Mouse (Mus musculus) midbrain, embryonic 12.5 days (tissue): ENCODE measurements around the gene Rnf216. TPM values are rescaled to one million over a fixed set of nuclear protein-coding genes. Genes with fewer than 3 reads are reported as not detected.
"Not testable (repeated sequence)": the region's sequence is repeated elsewhere in the genome, so short reads cannot be mapped to it uniquely, and the experiment has no call there.

Experiments
- ATAC-seq: fragments of 200-750 bp; cut with Nextera tagmentation; 2 replicates; pipeline ENCODE4 v1.8.0; 2017; ENCODE audit warnings: low read depth, moderate TSS enrichment, moderate library complexity; ENCODE audit not compliant: low FRiP score
- H3K27ac ChIP-seq: fragments of 300-500 bp; sonication (generic); replicated peaks from 2 replicates; pipeline ENCODE4 v1.5.1; 2016; ENCODE audit warnings: mild to moderate bottlenecking
- H3K27me3 ChIP-seq: fragments of 300-500 bp; sonication (generic); 2 replicates; pipeline ENCODE4 v1.6.1; 2016; ENCODE audit warnings: mild to moderate bottlenecking
- H3K36me3 ChIP-seq: fragments of 300-500 bp; sonication (generic); 2 replicates; pipeline ENCODE4 v1.6.1; 2016
- H3K4me1 ChIP-seq: fragments of 300-500 bp; sonication (generic); 2 replicates; pipeline ENCODE4 v1.6.1; 2016
- H3K4me2 ChIP-seq: fragments of 300-500 bp; sonication (generic); replicated peaks from 2 replicates; pipeline ENCODE4 v1.6.1; 2016; ENCODE audit warnings: mild to moderate bottlenecking, moderate library complexity
- H3K4me3 ChIP-seq: fragments of 300-500 bp; sonication (generic); 2 replicates; pipeline ENCODE4 v1.5.1; 2016; ENCODE audit warnings: mild to moderate bottlenecking
- H3K9ac ChIP-seq: fragments of 300-500 bp; sonication (generic); replicated peaks from 2 replicates; pipeline ENCODE4 v1.6.1; 2016; ENCODE audit warnings: mild to moderate bottlenecking, moderate library complexity
- H3K9me3 ChIP-seq: fragments of 300-500 bp; sonication (generic); 2 replicates; pipeline ENCODE4 v1.6.1; 2016; ENCODE audit warnings: mild to moderate bottlenecking
- WGBS: fragments of 180-500 bp; shearing (Covaris S2); methylation state at CpG from one replicate; pipeline ENCODE4 v1.1.7; 2016; 5-methylcytosine and 5-hydroxymethylcytosine counted together
- polyA plus RNA-seq: library from polyadenylated mRNA; unstranded; fragments of >200 nt; fragmentation: Nextera tagmentation; extraction: Ambion mirVana; gene quantifications from 2 replicates; pipeline ENCODE4 v1.2.1, GENCODE M21; 2016

Rnf216 gene
- 49.8 and 51.1 TPM in 2 replicates for polyA plus RNA-seq

DNA sequence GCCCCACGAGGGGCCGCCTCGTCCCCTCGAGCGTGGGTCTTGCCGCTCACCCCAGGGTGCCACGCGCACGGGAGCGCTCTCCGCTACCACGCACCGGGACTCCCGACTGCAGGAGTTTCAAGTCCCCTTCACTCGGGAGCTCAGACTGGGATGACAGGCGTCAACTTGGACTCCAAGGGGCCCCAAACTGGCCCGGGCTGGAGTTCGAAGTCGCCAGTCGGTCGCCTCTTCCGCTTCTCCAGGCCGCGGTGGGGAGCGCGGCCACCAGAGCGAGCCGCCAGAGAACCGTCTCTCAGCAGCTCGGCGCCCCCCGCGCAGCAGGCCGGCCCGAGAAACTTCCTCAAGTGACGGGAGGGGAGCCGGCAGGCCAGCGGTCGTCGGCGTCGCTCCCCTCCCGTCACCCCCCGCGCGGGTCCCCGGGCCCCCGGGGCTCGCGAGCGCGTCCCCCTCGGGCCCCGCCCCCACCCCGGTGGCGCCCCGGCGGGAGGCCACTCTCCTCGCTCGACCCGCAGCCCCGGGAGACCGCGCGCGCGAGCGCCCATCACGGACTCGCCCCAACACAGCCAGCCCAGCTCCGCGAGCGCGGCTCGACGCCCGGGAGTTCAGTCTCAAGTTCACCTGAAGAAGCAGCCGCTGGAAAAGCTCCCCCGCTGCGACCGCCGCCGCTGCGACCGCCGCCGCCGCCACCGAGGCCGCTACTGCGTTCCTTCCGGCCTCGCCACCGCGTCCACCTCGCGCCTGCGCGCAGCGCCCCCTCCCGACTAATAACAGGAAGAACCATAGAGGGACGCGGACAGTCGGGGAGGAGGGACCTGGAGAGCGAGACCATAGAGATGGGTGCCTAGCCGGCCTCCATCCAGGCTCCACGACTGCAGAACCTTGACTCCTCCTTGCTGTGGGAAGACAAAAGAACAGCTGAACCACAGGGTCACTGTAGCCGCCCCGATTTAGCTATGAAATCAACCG is at the start of gene Rnf216:
TSS of gene Rnf216 (minus strand) at position 714 of the 966 bp plus-strand sequence.
- Histone ChIP-seq H3K9me3 (no peaks in the 10 kb centered on the region), H3K4me1 (peaks cover 8% of the 10 kb centered on the region), H3K27ac (peak within 1 kb of the TSS; percentile 94), H3K4me3 (peak within 1 kb of the TSS; percentile 93), H3K9ac (peak within 1 kb of the TSS; percentile 89), H3K36me3 (no peaks in the 10 kb centered on the region), H3K4me2 (peak within 1 kb of the TSS; percentile 92), H3K27me3 (no peaks in the 10 kb centered on the region)
- WGBS, result 1% methylated on average over 97 of the region's 110 CpGs
- peak; percentile 96 for ATAC-seq

DNA sequence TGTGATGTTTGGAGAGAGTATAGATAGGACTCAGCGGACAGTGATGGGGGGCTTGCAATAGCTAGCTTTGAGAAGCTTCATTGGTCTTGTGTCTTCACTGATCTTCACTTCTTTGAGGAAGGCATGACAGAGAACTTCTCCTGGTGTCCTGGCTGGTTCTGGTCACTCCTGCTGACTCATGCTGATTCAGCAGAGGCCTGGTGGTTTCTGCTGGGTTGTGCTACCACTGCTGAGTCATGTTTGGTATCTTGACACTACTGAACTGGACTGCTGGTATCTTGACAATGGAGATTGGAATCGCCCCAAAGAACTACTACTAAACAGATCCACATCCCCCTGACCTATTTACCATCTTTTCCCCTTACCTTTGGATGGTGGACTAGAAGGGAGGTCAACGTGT is 42.7 kb upstream of the Rnf216 start:
- Histone ChIP-seq H3K4me1 (no peaks in the 10 kb centered on the region), H3K9me3 (peaks cover 10% of the 10 kb centered on the region; the same call in 1 of the 2 replicates), H3K27ac (no peak overlapping the region), H3K27me3 (peaks cover 35% of the 10 kb centered on the region), H3K36me3 (no peaks in the 10 kb centered on the region), H3K9ac (no peak overlapping the region), H3K4me3 (no peak overlapping the region), H3K4me2 (no peak overlapping the region)
- whole genome bisulfite sequencing, result 91% methylated on average over 3 of the region's 3 CpGs
- no peak for ATAC-seq

DNA sequence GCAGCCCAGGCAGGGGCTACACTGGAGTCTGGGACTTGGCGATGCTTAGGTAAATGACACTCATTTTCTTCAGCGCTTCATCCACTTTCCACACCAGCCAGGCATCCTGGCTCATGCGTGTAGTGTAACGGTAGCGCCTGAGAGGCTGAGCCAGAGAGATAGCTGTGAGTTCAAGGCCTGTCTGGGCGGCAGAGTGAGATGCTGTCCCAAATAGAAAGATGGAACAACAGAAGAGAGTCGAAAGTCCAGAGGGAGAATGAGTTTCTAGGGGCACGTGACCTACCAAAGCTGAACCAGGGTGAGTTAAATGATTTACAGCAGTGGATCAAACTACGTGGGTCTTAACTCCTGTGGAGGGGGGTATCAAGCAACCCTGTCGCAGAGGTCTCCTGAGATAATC is 41.0 kb upstream of the Rnf216 start:
- Histone ChIP-seq H3K4me3 (no peak overlapping the region), H3K9ac (no peak overlapping the region), H3K27ac (no peak overlapping the region), H3K36me3 (no peaks in the 10 kb centered on the region), H3K4me2 (no peak overlapping the region), H3K27me3 (peaks cover 24% of the 10 kb centered on the region), H3K9me3 (peaks cover 13% of the 10 kb centered on the region; the same call in 1 of the 2 replicates), H3K4me1 (no peaks in the 10 kb centered on the region)
- 93% methylated on average over 10 of the region's 10 CpGs for WGBS
- no peak for ATAC-seq

DNA sequence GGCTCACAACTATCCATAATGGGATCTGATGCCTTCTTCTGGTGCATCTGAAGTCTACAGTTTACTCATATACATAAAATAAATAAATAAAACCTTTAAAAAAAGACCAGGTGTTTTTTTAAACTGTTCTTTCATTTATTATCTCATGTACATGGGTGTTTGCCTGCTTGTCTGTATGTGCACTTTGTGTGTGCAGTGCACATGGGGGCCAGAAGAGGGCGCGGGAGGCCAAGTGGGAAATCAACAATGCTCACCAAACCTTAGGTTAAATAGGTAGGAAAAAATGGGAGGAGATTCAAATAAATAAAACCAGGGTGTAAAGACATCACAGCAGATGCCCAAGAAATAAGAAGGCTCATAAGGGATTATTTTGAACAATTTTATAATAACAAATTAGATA is 37.2 kb upstream of the Rnf216 start:
- WGBS, result 90% methylated on average over 2 of the region's 2 CpGs
- no peak overlapping the region for H3K27ac ChIP-seq
- no peaks in the 10 kb centered on the region for H3K27me3 ChIP-seq
- H3K4me2 ChIP-seq, result no peak overlapping the region
- H3K9ac ChIP-seq, result no peak overlapping the region
- H3K4me3 ChIP-seq, result no peak overlapping the region
- no peaks in the 10 kb centered on the region for H3K36me3 ChIP-seq
- no peak for ATAC-seq
- no peaks in the 10 kb centered on the region for H3K4me1 ChIP-seq
- H3K9me3 ChIP-seq, result peaks cover 13% of the 10 kb centered on the region; the same call in 1 of the 2 replicates

DNA sequence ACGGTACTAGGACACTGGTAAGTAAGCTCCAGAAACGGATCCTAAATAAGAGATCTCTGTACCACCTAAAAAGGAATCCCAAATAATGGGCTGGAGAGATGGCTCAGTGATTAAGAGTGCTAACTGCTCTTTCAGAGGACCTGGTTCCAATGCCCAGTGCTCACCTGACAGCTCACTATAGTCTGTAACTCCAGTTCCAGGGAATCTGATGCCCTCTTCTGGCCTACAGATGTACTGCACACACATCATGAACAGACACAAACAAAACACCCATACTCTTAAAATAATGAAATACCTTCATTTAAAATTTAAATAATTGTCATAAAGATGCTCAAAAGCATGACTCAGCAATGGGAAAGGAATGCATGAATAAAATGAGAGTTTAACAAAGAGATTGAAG is 36.7 kb upstream of the Rnf216 start:
- Histone ChIP-seq H3K4me1 (no peaks in the 10 kb centered on the region), H3K4me2 (no peak overlapping the region), H3K36me3 (no peaks in the 10 kb centered on the region), H3K27me3 (no peaks in the 10 kb centered on the region), H3K9ac (no peak overlapping the region), H3K4me3 (no peak overlapping the region), H3K9me3 (peaks cover 13% of the 10 kb centered on the region; the same call in 1 of the 2 replicates), H3K27ac (no peak overlapping the region)
- 92% methylated on average over 2 of the region's 2 CpGs for WGBS
- no peak for ATAC-seq

DNA sequence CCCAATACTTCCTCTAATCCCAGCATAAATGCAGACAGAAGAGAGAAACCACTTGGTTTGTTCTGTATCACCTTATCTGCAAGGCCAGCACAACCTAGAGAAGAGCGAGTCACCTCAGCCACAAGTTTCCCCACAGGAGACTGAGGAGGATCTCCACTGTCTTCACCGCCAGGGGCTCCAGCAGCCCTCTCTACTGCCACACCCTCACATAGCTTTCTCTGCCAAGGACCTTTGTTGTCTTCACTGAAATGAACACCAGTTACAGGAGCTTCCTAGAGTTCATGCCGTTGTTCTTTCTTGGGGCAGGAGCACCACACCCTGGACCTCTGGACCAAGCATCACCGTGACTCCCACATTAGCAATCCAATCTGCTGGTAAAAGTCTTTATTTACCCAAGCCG is 35.9 kb upstream of the Rnf216 start:
- ATAC-seq, result no peak
- no peak overlapping the region for H3K4me3 ChIP-seq

DNA sequence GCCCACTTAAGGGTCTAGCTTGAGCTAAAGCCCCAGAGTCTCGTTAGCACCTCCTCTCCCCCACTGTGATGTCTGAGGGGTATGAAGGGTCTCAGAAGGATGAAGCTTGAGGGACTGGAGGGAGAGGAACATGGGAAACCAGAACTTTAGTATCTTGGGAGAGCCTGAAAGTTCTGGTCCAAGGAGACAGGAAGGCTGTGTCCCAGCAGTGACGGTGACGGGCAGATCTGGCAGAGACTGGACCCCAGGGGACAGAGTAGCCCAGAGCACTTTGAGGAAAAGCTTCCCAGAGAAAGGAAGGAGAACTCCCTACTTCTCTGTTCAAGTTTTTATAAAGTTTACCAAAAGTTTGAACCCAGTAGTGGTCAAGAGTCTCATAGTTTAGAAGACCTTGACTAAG is 34.7 kb upstream of the Rnf216 start, which contains the start of gene Olfr718-ps1:
TSS of gene Olfr718-ps1 (minus strand) at position 101 of the 400 bp plus-strand sequence.
- peaks cover 13% of the 10 kb centered on the region; the same call in 1 of the 2 replicates for H3K9me3 ChIP-seq

More for the DNA sequence above, 35.9 kb upstream of the Rnf216 start:
- H3K4me1 ChIP-seq, result no peaks in the 10 kb centered on the region
- H3K9me3 ChIP-seq, result peaks cover 13% of the 10 kb centered on the region; the same call in 1 of the 2 replicates
- H3K9ac ChIP-seq, result no peak overlapping the region
- WGBS, result 92% methylated on average over 5 of the region's 5 CpGs
- H3K36me3 ChIP-seq, result no peaks in the 10 kb centered on the region
- H3K27ac ChIP-seq, result no peak overlapping the region
- H3K27me3 ChIP-seq, result no peaks in the 10 kb centered on the region
- H3K4me2 ChIP-seq, result no peak overlapping the region

DNA sequence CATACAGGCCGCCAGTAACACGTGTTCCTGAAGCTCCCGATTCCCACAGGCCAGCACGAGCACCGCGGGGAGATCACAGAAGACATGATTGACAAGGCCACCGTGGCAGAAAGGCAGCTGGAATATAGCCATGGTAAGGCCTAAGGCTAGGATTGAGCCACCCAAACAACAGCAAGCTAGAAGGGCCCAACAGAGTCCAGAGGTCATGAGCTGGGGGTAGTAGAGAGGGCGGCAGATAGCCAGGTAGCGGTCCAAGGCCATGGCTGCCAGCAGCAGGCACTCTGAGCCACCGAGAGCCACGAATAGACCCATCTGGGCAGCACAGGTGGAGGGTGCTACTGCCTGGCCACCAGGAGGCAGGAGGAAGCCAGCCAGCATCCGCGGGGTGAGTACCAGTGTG is 24.8 kb upstream of the Rnf216 start:
- Histone ChIP-seq H3K4me2 (no peak overlapping the region), H3K4me3 (no peak overlapping the region), H3K36me3 (no peaks in the 10 kb centered on the region), H3K9ac (no peak overlapping the region), H3K27ac (no peak overlapping the region), H3K4me1 (no peaks in the 10 kb centered on the region), H3K9me3 (no peaks in the 10 kb centered on the region), H3K27me3 (no peaks in the 10 kb centered on the region)
- ATAC-seq, result no peak
- 93% methylated on average over 13 of the region's 13 CpGs for WGBS

More for the DNA sequence above, 34.7 kb upstream of the Rnf216 start, which contains the start of gene Olfr718-ps1:
- Histone ChIP-seq H3K27me3 (no peaks in the 10 kb centered on the region), H3K27ac (no peak within 1 kb of the TSS), H3K9ac (no peak within 1 kb of the TSS), H3K36me3 (no peaks in the 10 kb centered on the region), H3K4me2 (no peak within 1 kb of the TSS), H3K4me3 (no peak within 1 kb of the TSS), H3K4me1 (no peaks in the 10 kb centered on the region)
- ATAC-seq, result no peak
- WGBS, result 79% methylated on average over 3 of the region's 3 CpGs

DNA sequence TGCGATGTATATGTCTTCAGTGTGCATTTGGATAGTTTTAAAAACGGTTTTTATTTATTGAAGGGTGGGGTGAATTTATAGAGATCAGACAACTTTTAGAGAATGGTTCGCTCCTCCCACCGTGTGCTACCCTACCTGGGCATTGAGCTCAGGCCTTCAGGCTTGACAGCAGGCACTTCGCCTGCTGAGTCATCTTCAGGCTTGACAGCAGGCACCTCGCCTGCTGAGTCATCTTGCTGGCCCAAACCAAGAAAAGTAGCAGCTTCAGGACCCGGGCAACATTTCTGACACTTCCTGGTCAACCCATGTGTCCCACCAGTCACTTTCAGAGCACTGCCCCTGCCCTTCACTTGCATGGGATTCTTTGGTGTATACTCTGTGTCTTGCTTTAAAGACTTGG is 22.2 kb upstream of the Rnf216 start:
- H3K27me3 ChIP-seq, result no peaks in the 10 kb centered on the region
- ATAC-seq, result no peak
- H3K4me2 ChIP-seq, result no peak overlapping the region
- 96% methylated on average over 7 of the region's 7 CpGs for WGBS
- H3K36me3 ChIP-seq, result no peaks in the 10 kb centered on the region
- no peak overlapping the region for H3K27ac ChIP-seq
- no peak overlapping the region for H3K4me3 ChIP-seq
- H3K9me3 ChIP-seq, result no peaks in the 10 kb centered on the region
- no peak overlapping the region for H3K9ac ChIP-seq
- no peaks in the 10 kb centered on the region for H3K4me1 ChIP-seq

DNA sequence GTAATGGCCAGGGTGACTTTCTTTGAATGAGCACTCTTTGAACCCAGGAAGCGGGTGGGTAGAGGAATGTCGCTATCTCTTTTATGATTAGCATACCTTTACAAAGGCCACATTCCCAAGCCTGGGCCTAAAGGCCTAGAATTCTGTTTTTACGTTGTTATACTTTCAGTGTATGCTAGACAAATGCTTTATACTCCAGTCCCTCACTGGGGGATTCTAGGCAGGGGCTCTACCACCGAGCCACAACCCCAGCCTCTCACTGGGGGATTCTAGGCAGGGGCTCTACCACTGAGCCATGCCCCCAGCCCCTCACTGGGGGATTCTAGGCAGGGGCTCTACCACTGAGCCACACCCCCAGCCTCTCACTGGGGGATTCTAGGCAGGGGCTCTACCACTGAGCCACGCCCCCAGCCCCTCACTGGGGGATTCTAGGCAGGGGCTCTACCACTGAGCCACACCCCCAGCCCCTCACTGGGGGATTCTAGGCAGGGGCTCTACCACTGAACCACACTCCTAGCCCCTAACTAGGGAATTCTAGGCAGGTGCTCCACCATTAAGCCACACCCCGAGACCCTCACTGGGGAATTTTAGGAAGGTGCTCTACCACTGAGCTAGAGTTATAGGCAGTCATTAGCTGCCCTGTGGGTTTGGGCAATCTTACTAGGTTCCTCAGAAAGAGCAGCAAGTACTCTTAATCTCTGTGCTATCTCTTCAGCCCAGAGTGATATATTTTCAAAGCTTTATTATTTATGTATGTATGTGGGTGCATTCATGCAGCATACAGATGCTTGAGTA is 21.6 kb upstream of the Rnf216 start:
- H3K9ac ChIP-seq, H3K9me3 ChIP-seq, H3K27me3 ChIP-seq, H3K36me3 ChIP-seq, ATAC-seq, H3K4me2 ChIP-seq, H3K4me1 ChIP-seq, H3K4me3 ChIP-seq, H3K27ac ChIP-seq: not testable (repeated sequence)
- WGBS, result 89% methylated on average over 4 of the region's 6 CpGs

DNA sequence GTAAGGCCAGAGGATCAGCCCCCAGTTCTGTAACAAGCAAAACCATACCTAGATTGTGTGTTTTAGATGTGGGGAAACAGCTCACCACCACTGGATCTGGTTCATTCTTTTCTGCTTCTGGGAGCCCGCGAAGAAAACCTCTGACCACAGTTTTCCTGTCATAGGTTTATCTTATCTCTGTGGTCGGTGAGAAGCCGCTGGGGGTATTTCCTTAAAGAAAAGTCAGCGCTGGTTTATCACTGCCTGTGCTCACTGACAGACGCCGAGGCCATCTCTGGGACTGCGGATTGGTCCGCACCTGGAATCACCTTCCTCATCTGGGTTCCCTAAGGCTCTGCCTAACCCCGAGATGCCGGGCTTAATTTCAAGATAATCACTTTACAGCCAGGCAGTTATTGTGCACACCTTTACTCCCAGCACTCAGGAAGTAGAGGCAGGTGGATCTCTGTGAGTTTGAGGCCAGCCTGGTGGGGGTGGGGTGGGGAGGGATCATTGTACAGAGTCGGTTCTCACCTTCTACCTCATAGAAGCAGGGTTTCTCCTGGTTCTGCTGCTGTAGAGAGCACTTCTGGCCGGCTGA is 20.2 kb upstream of the Rnf216 start:
- H3K36me3 ChIP-seq, result no peaks in the 10 kb centered on the region
- no peaks in the 10 kb centered on the region for H3K9me3 ChIP-seq
- no peak overlapping the region for H3K27ac ChIP-seq
- 88% methylated on average over 13 of the region's 13 CpGs for WGBS
- no peaks in the 10 kb centered on the region for H3K27me3 ChIP-seq
- no peak for ATAC-seq
- no peak overlapping the region for H3K4me3 ChIP-seq
- H3K9ac ChIP-seq, result no peak overlapping the region
- no peaks in the 10 kb centered on the region for H3K4me1 ChIP-seq
- H3K4me2 ChIP-seq, result no peak overlapping the region
